Mouse (Mus musculus): Measurements from ENCODE around the gene Exoc3l4.

DNA sequence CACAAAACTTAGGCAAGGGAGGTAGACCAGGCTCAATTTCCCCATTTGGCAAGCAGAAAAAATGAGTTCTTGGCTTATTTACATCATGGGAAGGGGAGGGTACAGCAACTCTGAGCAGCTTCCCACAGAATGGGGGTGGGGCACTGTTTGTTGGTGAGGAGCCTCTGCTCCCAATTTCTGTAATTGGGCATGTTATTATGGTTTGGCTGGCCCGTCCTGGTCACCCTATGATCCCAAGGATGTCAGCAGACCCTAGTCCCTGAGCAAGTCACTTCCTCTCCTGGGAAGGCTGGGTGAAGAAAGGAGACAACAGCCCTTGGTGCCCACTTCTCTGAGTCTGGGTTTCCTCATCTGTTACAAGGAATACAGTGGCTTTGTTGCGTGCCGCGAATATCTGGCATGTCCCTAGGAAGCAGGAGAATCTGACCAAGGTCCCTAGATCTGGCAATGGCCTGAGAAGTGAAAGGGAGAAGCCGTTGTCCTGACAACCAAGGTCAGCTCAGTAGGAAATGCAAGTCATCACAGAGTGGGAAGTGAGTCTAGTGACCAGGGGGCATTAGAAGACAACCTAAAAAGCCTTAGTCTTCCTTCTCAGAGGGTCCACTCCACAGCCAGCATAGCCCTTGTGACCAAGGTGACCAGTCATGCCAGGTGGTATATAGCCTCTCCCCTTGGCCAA is 20.5 kb downstream of the Exoc3l4 start:
- TF ChIP-seq CTCF (IDR thresholded peaks at IDR 0.05; ENCODE audit: low read depth) (no peak), EP300 (optimal IDR thresholded peaks at IDR 0.05) (no peak)

Data from stomach, postnatal 0 days (tissue).